Mouse (Mus musculus) testis, postnatal 14 days (tissue): Measurements from ENCODE around the gene Shisa4.

ENCODE experiments used
- DNase-seq: peaks from one replicate; pipeline ENCODE4 v3.0.0; 2021; ENCODE audit warnings: low spot score

The Shisa4 gene

DNA sequence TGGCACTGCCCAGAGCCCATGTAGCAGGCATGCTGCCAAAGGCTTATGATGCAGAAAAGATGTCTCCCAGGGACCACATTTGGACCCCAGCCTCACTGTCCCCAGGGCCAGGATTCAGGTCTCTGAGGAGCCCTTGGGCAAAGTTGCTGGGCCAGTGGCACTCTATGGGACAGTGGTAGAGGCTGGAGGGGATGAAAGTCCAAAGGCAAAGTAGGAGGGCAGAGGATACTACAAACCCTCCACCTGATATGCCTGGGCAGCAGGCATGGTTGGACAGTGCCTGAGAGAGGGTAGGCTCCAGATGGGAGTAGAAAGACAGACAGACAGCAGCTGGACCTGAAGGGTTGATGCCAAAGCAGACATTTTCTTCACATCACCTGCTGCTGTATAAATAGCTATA, 8.7 kb downstream of the Shisa4 start:
- DNase-seq: no peak

DNA sequence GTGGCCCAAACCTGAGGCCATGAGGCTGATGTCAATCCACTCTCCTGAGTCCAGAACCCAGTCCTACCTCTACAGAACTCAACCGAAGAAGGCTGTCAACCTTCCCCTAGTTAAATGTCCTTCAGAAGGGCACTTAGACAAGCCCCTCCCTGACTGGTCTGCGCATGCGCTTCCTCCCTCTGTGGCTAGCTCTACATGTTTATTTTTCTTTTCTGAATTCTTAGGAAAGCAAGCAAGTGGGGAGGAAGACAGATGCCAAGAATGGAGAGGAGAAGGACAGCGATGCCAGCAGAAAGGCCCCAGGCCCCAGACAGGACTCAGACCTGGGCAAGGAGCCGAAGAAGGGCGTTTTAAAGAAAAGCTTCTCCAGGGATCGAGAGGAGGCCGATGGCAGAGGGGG, 11.6 kb downstream of the Shisa4 start:
- no peak for DNase-seq

DNA sequence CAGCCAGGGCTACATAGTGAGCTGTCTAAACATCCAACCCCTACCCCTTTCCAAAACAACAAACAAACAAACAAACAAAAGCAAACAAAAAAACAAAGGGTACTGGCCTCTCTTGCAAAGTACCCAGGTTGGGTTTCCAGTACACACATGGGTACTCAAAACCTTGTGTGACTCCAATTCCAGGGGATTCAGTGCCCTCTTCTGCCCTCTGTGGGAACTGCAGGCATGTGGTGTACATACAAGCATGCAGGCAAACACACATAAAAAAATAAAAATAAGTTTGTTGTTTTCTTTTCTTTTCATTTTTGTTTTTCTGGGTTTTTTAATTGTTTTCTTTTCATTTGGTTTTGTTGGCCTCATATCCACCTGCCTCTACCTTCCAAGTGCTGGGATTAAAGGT, 12.9 kb downstream of the Shisa4 start:
- DNase-seq: no peak

DNA sequence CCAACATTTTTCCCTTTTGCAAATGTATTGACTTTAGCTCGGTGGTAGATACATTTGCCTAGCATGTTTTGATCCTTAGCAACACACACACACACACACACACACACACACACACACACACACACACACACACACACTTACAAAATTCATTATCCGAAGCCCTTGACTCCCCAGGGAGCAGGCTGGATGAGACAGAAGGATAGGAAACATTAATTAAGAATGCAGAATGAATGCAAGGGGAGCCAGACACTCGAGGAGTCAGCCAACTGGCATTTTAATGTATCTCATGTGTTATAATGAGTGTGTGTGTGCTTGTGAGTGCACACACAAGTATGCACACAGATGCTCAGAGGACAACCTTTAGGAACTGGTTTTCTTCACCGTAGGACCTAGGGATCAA, 13.5 kb downstream of the Shisa4 start:
- DNase-seq: no peak

DNA sequence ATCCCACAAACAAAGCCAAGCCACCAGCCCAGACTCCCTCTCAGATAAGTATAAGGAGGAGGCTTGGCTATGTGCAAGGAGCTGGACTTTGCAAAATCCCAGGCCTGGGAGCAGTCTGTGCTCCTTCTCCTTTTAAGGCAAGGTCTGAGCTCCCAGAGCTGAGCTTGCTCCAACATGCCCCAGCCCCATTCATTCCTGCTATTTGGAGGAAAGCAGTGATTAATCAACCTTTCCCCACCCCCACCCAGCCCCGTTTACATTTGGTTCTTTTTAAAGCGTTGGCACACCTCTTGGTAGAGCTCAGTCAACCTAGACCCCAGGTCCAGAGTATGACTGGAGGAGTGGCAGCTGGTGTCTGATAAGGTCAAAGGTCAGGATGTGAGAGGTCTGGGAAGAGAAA, 16.0 kb downstream of the Shisa4 start:
- DNase-seq: peak; percentile 56

DNA sequence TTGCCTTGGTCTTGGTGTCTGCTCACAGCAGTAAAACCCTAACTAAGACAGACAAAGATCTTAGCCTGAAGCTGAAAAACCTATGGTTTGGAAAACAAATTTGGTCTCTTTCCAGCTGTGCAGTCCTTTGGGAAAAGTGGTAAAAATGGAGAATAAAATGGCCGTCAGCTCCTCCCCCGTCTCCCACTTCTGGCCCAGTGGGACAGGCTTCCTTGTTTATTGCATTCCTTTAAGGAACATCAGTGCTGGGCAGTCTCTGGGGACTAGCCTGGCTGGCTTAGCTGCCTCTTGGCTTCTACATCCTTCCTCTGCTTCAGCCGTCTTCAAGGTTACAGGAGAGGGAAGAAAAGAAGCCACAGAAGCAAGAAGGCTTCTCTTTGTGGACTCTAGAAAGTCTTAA, 23.1 kb downstream of the Shisa4 start:
- peak; percentile 76 for DNase-seq

DNA sequence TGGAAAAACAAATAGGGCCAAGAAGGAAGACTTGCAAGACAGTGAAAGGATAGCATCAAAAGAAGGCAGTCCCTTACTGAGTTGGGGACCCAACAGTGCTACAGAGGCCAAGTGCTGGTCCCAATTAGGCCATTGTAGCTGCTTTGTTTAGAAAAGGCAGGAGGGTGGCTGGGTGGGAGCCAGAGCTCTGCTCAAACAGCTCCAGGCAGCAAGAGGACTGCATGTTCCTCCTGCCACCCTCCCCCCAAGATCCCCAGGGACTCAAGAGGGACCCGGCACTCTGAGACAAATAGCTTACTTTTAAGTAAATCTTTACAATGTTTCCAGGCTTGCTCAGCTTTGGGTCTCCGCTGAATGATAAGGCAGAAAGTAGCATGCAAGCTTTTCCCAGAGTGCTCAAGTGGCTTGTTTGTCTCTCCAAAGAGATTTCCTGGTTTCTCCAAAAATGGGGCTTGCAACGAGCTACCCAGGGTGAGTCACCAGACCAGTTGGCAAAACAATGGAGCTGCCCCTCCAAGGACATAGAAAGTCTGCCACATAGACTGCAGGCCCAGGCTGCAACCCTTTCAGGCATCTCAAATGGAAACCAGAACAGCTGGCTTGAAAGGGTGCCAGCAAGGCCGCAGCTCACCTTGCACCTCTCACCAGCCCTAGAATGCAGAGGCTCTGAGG, 27.4 kb downstream of the Shisa4 start:
- DNase-seq: peak; percentile 87

DNA sequence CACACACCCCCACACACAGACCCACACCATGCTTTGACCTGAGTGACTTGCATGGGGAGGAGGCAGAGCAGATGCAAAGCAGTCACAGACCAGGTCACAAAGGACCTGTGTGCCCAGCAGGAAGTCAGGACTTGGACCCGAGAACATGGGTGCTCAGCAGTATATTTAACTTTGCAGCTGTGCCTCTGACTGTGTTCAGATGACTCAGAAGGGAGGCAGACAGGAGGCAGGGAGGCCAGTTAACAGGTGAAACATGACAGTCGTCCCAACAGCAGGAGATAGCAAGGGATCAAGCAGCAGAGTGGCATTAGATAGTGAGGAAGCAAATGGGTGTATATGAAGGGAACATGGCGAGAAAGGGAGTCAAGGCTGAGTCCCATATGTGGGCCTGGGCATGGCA, 28.1 kb downstream of the Shisa4 start:
- DNase-seq: no peak

DNA sequence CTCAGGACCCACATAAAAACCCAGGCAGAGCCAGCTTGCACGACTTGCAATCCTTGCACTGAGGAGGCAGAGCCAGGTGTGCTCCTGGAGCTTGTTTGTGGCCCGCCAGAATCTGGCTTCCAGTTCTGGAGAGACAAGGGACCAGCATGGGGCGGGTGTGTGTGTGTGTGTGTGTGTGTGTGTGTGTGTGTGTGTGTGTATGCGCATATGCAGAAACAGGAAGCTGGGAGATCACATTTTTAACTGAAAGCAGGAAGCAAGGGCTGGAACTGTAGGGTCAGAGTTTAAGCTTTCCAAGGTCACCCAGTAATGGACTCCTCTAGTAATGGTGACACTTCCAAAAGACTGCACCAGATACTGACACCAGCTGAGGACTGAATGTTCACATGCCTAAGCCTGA, 31.0 kb downstream of the Shisa4 start:
- DNase-seq: no peak

DNA sequence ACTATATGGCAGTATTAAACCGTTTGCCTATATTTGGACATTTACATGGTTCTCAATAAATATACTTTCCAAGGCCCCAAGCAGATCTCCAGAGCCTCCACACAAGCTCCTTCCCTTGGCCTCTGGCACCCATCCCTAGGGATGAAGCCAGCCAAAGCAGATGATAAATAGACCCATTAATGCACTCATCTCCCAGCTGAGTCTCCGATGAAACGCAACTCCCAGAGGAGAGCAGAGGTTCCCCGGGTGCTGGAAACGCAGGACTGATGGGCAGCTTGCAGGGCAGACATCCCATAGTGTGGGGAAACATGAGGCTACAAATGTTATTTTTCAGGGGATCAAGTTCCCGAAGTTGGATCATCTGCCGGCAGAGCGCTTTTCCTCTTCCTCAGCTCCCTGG, 33.1 kb downstream of the Shisa4 start:
- no peak for DNase-seq

DNA sequence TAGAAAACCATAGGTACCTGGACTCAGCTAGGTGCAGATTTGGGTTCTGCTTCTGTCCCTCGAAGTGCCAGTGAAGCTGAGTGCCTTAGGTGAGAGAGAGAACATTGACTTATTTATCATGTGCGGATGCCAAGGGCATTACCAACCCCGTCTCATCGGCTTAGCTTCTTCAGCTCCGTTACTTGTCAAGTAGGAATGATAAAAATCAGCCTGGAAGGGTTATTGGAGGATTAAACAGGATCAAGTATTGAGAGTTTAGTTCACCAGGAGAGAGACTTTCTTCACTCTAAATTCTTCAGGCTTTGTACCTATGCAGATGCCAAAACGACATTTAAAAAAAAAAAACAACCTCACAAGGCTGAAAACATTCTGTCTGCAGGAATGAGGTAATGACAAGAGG, 44.5 kb downstream of the Shisa4 start:
- no peak for DNase-seq

DNA sequence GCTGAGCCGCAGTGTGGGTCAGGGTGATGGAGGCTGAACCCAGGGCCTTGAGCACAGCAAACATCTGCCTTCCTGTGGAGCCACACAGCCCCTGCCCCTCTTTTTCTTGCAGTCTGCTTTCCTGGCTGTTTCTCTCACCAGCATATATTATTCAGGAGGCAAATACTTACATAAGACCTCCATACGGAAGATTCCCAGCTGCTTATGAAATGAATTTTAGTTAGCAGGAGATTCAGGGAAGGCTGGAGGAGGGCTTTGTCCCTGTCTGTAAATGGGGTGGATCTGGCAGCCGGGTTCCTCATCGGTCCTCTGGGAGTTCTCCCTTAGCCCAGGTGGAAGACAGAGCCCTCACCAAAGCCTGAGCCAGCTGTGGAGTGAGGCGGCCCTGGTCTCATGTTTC, 46.7 kb downstream of the Shisa4 start:
- DNase-seq: no peak

DNA sequence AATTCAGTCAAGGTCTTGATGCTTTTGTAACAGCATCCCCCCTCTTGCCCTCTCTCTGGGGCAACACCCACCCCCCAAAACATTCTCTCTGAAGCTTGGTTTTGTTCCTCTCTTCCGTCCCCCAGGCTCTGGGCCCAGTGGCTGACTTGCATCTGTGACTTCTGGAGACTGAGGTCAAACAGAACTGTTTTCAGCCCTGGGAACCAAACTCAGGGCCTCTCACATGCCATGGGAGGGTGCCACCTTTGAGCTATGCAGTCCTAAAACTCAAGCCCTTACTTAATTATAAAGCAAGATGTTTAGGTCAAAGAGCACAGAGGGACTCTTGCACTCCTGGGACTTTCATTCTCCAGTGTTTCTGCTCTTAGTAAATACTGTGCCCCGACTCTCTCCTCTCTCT, 49.1 kb downstream of the Shisa4 start:
- DNase-seq: no peak

DNA sequence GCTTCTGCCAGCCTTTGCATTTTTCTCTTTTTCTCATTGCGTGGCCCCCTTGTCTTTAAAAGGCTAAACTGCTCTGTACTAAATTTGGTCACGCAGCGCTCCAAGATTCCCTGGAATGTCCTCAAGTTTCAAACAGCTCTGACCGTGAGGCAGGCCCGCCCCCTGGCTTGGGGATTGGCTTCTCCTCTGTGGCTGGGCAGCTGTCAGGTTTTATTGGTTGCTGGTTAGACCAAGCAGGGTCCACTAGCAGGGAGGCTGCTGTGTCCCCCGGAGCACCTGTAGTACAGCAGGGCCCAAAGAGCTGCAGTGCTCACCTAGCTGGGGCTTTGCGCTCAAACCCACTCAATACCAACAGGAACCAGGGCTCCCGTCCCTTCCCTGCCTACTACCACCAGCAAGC, 50.5 kb downstream of the Shisa4 start, which contains the start of gene Lmod1:
Lmod1 (plus strand) TSS at position 237 of the 400 bp plus-strand sequence.
- peak; percentile 71 for DNase-seq

DNA sequence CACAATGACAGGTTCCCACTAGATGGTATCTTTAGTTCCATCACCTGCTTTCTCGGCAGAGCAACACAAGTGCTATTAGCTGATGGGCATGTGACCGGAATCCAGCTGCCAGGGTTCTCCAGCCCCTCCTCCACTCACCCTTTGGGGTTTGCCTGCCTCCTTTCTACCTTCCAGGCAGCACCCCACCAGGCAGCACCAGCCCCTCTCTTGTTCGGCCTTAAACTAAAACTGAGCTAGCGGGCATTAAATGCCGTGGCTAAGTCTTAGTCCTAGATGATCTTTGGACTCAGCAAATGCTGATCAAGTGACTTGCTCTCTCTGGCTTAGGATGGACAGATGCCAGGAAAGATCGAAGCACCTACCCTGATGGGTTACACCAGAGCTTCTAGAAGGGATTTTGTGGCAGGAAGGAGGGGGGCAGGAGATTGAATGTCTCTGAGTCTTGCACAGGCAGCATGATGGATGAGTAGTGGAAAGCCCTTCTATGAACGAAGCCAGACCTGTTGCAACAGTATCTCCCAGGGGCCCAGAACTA, 51.6 kb downstream of the Shisa4 start:
- no peak for DNase-seq
